Mouse (Mus musculus): ENCODE results near the gene Paqr3.

DNA sequence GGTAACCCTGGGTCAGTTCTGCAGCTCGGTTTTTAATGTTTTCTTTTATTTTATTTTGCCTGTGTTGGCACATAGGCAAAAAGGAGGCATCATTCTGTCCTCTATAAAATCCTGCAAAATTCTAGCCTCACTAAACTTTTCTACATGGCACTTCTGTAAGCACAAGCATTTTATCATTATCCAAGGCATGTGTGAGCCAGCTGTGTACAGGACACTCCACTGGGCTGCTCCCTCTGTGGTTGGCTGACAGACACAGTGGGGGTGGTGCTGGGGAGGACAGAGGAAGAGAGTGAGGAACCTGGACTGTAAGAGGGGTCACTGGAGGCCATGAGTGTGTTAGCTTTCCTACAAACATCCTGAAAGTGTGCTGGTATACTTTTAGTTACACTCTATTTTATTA lies 49.4 kb downstream of the Paqr3 start:
- TF ChIP-seq MAFK (IDR thresholded peaks at IDR 0.05; ENCODE audit: borderline replicate concordance, low read depth, low read length) (no peak), TAL1 (IDR thresholded peaks at IDR 0.05; ENCODE audit: low read length) (no peak), MEF2A (IDR thresholded peaks at IDR 0.05; ENCODE audit: extremely low read depth, insufficient replicate concordance, low read depth, low read length, poor library complexity, severe bottlenecking) (no peak), BHLHE40 (IDR thresholded peaks at IDR 0.05; ENCODE audit: borderline replicate concordance, low read depth, low read length) (no peak)

Measured in MEL (cell line).